Mouse (Mus musculus) intestine, embryonic 14.5 days (tissue): ENCODE results near the gene Myh7. TPM values are rescaled to one million over a fixed set of nuclear protein-coding genes. Genes with fewer than 3 reads are reported as not detected.

ENCODE experiments used
- ATAC-seq: fragments of 200-750 bp; cut with Nextera tagmentation; replicated peaks from 2 replicates; pipeline ENCODE4 v1.8.0; 2017; ENCODE audit warnings: low read depth, moderate number of reproducible peaks, moderate TSS enrichment, moderate library complexity; ENCODE audit not compliant: low FRiP score, low TSS enrichment
- DNase-seq: peaks from one replicate; pipeline ENCODE4 v3.0.0-alpha.2; 2018; ENCODE audit warnings: low spot score
- H3K27ac ChIP-seq: fragments of 300-500 bp; sonication (generic); 2 replicates; pipeline ENCODE4 v1.5.1; 2014; ENCODE audit warnings: low read depth, mild to moderate bottlenecking, control low read depth
- H3K27me3 ChIP-seq: fragments of 300-500 bp; sonication (generic); replicated peaks from 2 replicates; pipeline ENCODE4 v1.6.1; 2014; ENCODE audit warnings: low read length, control low read depth; ENCODE audit not compliant: control insufficient read depth, insufficient read depth
- H3K36me3 ChIP-seq: fragments of 300-500 bp; sonication (generic); 2 replicates; pipeline ENCODE4 v1.6.1; 2014; ENCODE audit warnings: low read length, control low read depth; ENCODE audit not compliant: control insufficient read depth, insufficient read depth
- H3K4me1 ChIP-seq: fragments of 300-500 bp; sonication (generic); replicated peaks from 2 replicates; pipeline ENCODE4 v1.6.1; 2014; ENCODE audit warnings: low read length, control low read depth, mixed read lengths; ENCODE audit not compliant: control insufficient read depth, insufficient read depth
- H3K4me2 ChIP-seq: fragments of 300-500 bp; sonication (generic); 2 replicates; pipeline ENCODE4 v1.6.1; 2014; ENCODE audit warnings: low read length
- H3K4me3 ChIP-seq: fragments of 300-500 bp; sonication (generic); 2 replicates; pipeline ENCODE4 v1.5.1; 2014; ENCODE audit warnings: low read depth, low read length, control low read depth, mixed read lengths
- H3K9ac ChIP-seq: fragments of 300-500 bp; sonication (generic); 2 replicates; pipeline ENCODE4 v1.6.1; 2014; ENCODE audit warnings: mild to moderate bottlenecking, low read length
- H3K9me3 ChIP-seq: fragments of 300-500 bp; sonication (generic); 2 replicates; pipeline ENCODE4 v1.6.1; 2016; ENCODE audit warnings: low read length, control low read depth; ENCODE audit not compliant: control insufficient read depth
- WGBS: fragments of 180-500 bp; shearing (Covaris S2); extraction: QIAGEN DNeasy Blood & Tissue Kit; methylation state at CpG from one replicate; pipeline ENCODE4 v1.1.7; 2014; 5-methylcytosine and 5-hydroxymethylcytosine counted together
- microRNA counts: library from miRNA; unstranded; fragments of <30 nt; microRNA quantifications from one replicate; lab custom pipeline; 2016
- microRNA-seq: library from miRNA; unstranded; fragments of <30 nt; microRNA quantifications from one replicate; pipeline ENCODE4, GENCODE M21; 2016
- polyA plus RNA-seq: library from polyadenylated mRNA; unstranded; fragments of >200 nt; fragmentation: Nextera tagmentation; extraction: Ambion mirVana; gene quantifications from 2 replicates; pipeline ENCODE4 v1.2.1, GENCODE M21; 2014

Gene Myh7
- polyA plus RNA-seq, 1 experiment from 2014 or later, result 0.43 TPM

DNA sequence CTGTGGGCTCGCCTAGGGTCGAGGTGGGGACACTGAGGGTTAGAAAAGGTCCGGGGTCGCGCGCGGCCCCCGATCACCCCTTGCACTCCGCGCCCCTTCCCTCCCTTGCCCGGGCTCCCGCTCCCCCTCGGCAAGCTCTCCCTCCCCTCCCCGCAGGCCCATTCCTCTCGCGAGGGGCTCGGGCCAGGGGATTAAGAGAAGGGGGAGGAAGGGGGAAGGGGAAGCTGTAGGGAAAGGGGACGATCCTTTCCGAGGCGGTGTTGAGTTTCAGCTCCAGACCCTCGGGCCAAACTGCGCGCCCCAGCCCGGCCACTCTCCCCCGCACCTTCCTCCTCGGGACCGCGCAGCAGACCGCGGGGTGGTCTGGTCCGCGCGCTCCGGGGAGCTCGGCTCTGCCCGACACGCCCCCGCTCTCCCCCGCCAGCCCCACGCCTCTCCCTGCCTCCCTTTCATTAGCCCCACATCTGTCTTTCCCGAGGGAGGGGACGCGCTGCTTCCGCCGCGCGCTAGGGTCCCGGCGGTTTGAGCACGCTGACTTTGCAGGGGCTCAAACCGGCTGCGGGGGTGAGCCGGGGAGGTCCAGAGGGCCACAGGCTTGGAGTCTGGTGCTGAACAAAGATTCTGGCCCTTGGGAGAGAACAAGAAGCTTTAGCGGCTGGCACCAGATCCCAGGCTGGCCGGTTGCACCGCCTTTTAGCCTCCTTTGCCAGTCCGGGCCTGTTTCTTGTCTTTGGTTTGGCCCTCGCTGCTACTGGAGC, 67.8 kb downstream of the Myh7 start:
- H3K9me3 ChIP-seq, result peaks cover 5% of the 10 kb centered on the region
- H3K4me1 ChIP-seq, result peaks cover 30% of the 10 kb centered on the region
- peak; percentile 86 for DNase-seq
- 1% methylated on average over 52 of the region's 58 CpGs for WGBS
- no peaks in the 10 kb centered on the region for H3K27me3 ChIP-seq
- H3K27ac ChIP-seq, result peak overlapping the region; percentile 99
- H3K36me3 ChIP-seq, result no peaks in the 10 kb centered on the region; the same call in 1 of the 2 replicates
- ATAC-seq, result peak; percentile 79
- H3K4me2 ChIP-seq, result peak overlapping the region; percentile 91
- H3K9ac ChIP-seq, result peak overlapping the region; percentile 82
- peak overlapping the region; percentile 68 for H3K4me3 ChIP-seq

DNA sequence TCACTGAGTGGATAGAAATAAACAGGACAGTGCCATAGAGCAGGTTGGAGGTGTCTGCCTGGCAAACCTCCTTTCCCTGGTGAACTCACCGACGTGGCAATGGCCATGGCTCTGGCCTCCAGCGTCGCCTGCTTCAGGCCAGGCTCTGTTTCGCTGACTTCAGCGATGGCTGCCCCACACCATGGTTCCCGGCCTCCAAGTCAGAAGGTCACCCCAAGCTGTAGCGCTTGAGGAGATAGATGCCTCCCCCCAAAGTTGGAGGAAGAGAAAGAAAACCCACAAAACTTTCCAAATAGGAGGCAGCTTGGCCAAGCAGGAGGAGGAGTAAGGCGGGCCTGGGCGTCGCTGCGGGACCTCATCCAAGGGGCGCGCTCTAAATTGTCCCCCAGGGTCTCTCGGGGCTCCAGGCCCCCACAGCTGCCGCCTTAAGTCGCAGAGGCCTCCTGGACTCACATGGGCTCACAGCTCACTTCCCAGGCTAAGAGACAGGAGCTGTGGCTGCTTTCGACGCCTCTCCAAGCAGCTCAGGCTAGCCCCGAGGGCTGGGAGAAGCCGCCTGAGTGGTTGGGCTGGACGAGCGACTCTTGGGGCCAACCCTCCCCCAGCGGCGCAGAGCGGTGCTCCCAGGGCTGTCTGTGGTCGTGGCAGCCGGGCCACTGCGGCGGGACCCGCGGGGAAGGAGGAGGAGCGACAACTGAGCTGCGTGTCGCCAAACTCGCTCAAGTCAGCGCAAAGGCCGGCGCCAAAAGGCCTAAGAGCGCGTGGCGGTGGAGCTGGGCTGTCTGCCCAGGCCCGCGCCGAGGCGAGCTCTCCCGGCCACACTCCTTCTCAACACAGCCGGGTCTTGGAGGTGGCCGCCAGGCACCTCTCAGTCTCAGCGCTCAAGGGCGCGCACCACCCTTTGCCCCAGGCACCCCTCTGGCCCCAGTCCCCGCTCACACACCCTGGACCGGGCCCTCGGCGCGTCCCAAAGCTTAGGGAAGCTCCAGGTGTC, 68.8 kb downstream of the Myh7 start, which contains the start of gene Efs:
TSS of gene Efs (minus strand) at position 778 of the 994 bp plus-strand sequence.
- 2% methylated on average over 57 of the region's 57 CpGs for WGBS
- DNase-seq (peak; percentile 85), ATAC-seq (peak; percentile 57)

DNA sequence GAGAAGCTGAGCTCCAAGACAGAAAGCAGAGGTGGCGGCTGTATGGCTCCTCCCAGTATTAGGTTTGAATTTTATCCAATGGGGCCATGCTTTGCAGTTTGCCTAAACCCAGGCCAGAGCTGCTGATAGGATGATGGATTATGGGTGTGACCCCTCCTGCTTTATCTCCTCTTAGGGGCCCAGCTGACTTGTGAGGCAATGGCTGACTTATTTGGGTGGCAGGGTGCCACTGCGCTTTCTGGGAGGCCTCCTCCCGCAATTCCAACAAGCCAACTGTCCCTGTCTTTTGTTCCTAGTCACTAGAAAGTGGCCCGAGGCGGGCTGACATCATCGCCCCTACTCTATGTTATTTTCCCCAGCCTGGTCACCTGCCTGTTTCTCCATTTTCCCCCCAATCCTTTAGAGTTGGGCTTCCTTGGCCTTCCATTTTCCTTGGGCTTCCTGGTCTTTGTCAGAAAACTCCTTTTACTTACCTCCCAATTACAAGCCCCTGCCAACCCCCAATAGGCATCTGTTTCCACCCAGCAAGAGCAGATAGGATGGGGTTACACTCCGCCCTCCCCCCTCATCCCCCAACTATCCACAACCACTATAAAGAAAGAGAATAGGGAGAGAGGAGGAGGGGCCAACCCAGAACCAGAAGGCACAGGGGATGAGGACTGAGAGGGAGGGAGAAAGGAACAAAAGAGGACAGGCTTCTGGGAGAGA, 69.6 kb downstream of the Myh7 start:
- Histone ChIP-seq H3K27ac (peak overlapping the region; percentile 99), H3K4me2 (peak overlapping the region; percentile 91), H3K4me1 (peaks cover 26% of the 10 kb centered on the region), H3K9me3 (peaks cover 9% of the 10 kb centered on the region), H3K27me3 (no peaks in the 10 kb centered on the region), H3K9ac (peak overlapping the region; percentile 82), H3K4me3 (peak overlapping the region; percentile 68), H3K36me3 (peaks cover 14% of the 10 kb centered on the region)
- WGBS, result 14% methylated on average over 7 of the region's 7 CpGs
- ATAC-seq, result peak; percentile 32
- peak; percentile 73 for DNase-seq

More for the DNA sequence above, 68.8 kb downstream of the Myh7 start, which contains the start of gene Efs:
- Histone ChIP-seq H3K9ac (peak within 1 kb of the TSS; percentile 82), H3K4me3 (peak within 1 kb of the TSS; percentile 68), H3K4me2 (peak within 1 kb of the TSS; percentile 91), H3K27ac (peak within 1 kb of the TSS; percentile 99), H3K9me3 (peaks cover 9% of the 10 kb centered on the region), H3K27me3 (no peaks in the 10 kb centered on the region), H3K36me3 (peaks cover 7% of the 10 kb centered on the region), H3K4me1 (peaks cover 30% of the 10 kb centered on the region)

MicroRNAs within 50 kb of the gene (microRNA counts, 519-probe panel; counts per million panel counts)
- microRNA mmu-miR-208a (lab: Ali Mortazavi, UCI), result not detected
- microRNA mmu-miR-208b (lab: Ali Mortazavi, UCI), result not detected

Small RNA genes lying within 50 kb of the gene (microRNA-seq; reads per million reads assigned to microRNA genes)
- gene Mir208a, result 2.0 reads per million, percentile 22 among the genes with 10 or more reads in this experiment
- 21.6 reads per million, percentile 47 among the genes with 10 or more reads in this experiment for gene Mir208b

Other genes starting within 250 kb of the Myh7 start
- gene Slc7a8, start 212.7 kb downstream of the Myh7 start, polyA plus RNA-seq, result 24.0 and 26.7 TPM in 2 replicates
- gene Rnf212b, start 180.5 kb downstream of the Myh7 start, polyA plus RNA-seq, result not detected in 2 replicates
- 7.4 and 10.7 TPM in 2 replicates for gene Homez, start 123.7 kb downstream of the Myh7 start, polyA plus RNA-seq
- 2.9 and 4.1 TPM in 2 replicates for gene Ppp1r3e, start 117.1 kb downstream of the Myh7 start, polyA plus RNA-seq
- 5.1 and 5.2 TPM in 2 replicates for gene Bcl2l2, start 111.2 kb downstream of the Myh7 start, polyA plus RNA-seq
- 0.28 TPM in 1 of 2 replicates, not detected in the other for gene Gm20521, start 111.2 kb downstream of the Myh7 start, polyA plus RNA-seq
- gene Pabpn1, start 102.1 kb downstream of the Myh7 start, polyA plus RNA-seq, result 134 and 148 TPM in 2 replicates
- 32.4 and 34.2 TPM in 2 replicates for gene Slc22a17, start 81.5 kb downstream of the Myh7 start, polyA plus RNA-seq
- gene Efs, start 68.5 kb downstream of the Myh7 start, polyA plus RNA-seq, result 31.4 and 31.6 TPM in 2 replicates
- 0.23 and 0.28 TPM in 2 replicates for gene Il25, start 61.9 kb downstream of the Myh7 start, polyA plus RNA-seq
- gene Cmtm5, start 58.4 kb downstream of the Myh7 start, polyA plus RNA-seq, result 3.3 and 4.6 TPM in 2 replicates
- 0.22 and 0.75 TPM in 2 replicates for gene Myh6, start 27.7 kb downstream of the Myh7 start, polyA plus RNA-seq
- gene Gm17428, start 17.7 kb downstream of the Myh7 start, polyA plus RNA-seq, result not detected in 2 replicates
- 78.5 and 80.1 TPM in 2 replicates for gene Ngdn, start 20.8 kb upstream of the Myh7 start, polyA plus RNA-seq
- 5.0 and 5.4 TPM in 2 replicates for gene Zfhx2, start 97.7 kb upstream of the Myh7 start, polyA plus RNA-seq
- 20.8 and 24.0 TPM in 2 replicates for gene Thtpa, start 100.2 kb upstream of the Myh7 start, polyA plus RNA-seq
- gene Ap1g2, start 112.0 kb upstream of the Myh7 start, polyA plus RNA-seq, result 44.7 and 49.8 TPM in 2 replicates
- 1.7 and 2.0 TPM in 2 replicates for gene Jph4, start 122.3 kb upstream of the Myh7 start, polyA plus RNA-seq
- 0.23 TPM in 2 replicates for gene Dhrs2, start 227.4 kb upstream of the Myh7 start, polyA plus RNA-seq